Mouse (Mus musculus) embryonic fibroblast, embryonic 13.5 days (primary cell): ENCODE measurements around the gene Fblim1. TPM values are rescaled to one million over a fixed set of nuclear protein-coding genes. Genes with fewer than 3 reads are reported as not detected.

Source experiments
- H3K27ac ChIP-seq: 2 replicates; pipeline ENCODE4 v1.5.1; 2012; ENCODE audit warnings: low read length, control low read depth, inconsistent platforms; ENCODE audit not compliant: insufficient read depth
- H3K4me1 ChIP-seq: 2 replicates; pipeline ENCODE4 v1.6.1; 2011; ENCODE audit warnings: low read length; ENCODE audit not compliant: control insufficient read depth, insufficient read depth
- H3K4me3 ChIP-seq: 2 replicates; pipeline ENCODE4 v1.5.1; 2011; ENCODE audit warnings: mild to moderate bottlenecking, control low read depth, low read length; ENCODE audit not compliant: insufficient read depth
- CTCF ChIP-seq: IDR thresholded peaks from 2 replicates; pipeline ENCODE4 v1.5.1; 2011; ENCODE audit warnings: mild to moderate bottlenecking, control low read depth, low read length, moderate library complexity, borderline replicate concordance; ENCODE audit not compliant: insufficient read depth
- POLR2A ChIP-seq: IDR thresholded peaks from 2 replicates; pipeline ENCODE4 v1.6.1; 2011; ENCODE audit warnings: low read depth, mild to moderate bottlenecking, control low read depth, low read length, moderate library complexity
- polyA plus RNA-seq: library from polyadenylated mRNA; stranded (reverse); fragments of >200 nt; gene quantifications from 2 replicates; pipeline ENCODE4 v1.2.4, GENCODE M21; 2011; ENCODE audit warnings: low read depth; ENCODE audit not compliant: missing spikeins, insufficient read length

The Fblim1 gene
- polyA plus RNA-seq, 1 experiment: 72.4 TPM

- H3K4me3 ChIP-seq: peak within 1 kb of the TSS; percentile 65
- H3K4me1 ChIP-seq: peaks cover 7% of the 10 kb centered on the region
- TF ChIP-seq CTCF (no peak), POLR2A (peak; percentile 74)
- H3K27ac ChIP-seq: peak within 1 kb of the TSS; percentile 99
These were observed 67.3 kb downstream of the Fblim1 start, which contains the start of gene Spen for GRCm38 (mm10) chr4:141538408-141539212. Gene Spen, minus strand, starts transcription at chr4:141538597.

- peak overlapping the region; percentile 65 for H3K4me3 ChIP-seq
- peak overlapping the region; percentile 78 for H3K27ac ChIP-seq
- TF ChIP-seq CTCF (no peak), POLR2A (no peak)
- peaks cover 7% of the 10 kb centered on the region for H3K4me1 ChIP-seq
These were observed 68.0 kb downstream of the Fblim1 start for GRCm38 (mm10) chr4:141537706-141538407.

- H3K4me1 ChIP-seq: peaks cover 7% of the 10 kb centered on the region
- peak overlapping the region; percentile 45 for H3K27ac ChIP-seq
- TF ChIP-seq CTCF: no peak
- peak overlapping the region; percentile 65 for H3K4me3 ChIP-seq
These were observed 68.7 kb downstream of the Fblim1 start for GRCm38 (mm10) chr4:141537226-141537610.

DNA sequence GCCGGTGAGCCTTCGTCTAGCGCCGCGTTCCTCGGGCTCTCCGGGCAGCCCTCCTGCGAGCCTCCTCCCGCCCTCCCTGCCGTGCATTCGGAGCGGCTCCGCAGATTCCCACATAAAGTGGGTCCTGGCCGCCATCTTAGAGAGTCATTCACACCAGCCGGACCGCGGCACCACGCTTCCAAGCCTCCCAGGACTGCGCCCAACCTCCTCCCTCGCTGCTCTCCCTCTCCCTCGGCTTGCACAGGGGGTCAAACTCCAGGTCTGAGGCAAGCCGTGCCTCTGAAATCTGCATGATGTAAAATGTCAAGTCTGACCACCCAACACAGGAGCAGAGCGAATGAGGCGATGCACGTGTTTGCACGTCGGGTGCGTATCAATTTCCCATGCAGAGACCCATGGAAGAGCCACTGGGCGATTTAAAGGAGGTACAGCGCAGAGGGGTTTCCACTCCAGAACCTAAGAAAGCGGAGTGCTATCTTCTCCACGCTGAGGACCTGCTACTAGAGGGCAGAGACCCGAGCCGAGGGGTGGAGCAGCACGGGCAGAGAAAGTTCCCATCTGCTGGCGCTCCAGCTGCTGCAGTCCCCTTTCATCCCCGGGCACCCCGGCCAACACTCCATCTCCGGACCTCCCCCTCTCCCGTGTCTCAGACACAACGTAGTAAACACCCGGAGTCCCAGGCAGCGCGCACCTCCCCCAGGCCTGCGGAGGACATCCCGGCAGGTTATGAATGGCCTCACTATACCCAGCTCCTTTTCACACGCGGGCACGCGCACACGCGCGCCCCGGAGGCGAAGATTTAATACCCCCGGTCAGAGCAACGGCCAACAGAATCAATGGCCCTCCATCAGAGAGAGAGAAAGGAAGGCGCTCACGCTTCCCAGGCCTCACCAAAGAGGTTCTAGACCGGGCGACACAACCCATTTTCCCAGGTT, 69.3 kb downstream of the Fblim1 start:
- H3K4me3 ChIP-seq: peak overlapping the region; percentile 65
- TF ChIP-seq POLR2A (no peak), CTCF (no peak)
- peaks cover 7% of the 10 kb centered on the region for H3K4me1 ChIP-seq
- H3K27ac ChIP-seq: peak overlapping the region; percentile 45

DNA sequence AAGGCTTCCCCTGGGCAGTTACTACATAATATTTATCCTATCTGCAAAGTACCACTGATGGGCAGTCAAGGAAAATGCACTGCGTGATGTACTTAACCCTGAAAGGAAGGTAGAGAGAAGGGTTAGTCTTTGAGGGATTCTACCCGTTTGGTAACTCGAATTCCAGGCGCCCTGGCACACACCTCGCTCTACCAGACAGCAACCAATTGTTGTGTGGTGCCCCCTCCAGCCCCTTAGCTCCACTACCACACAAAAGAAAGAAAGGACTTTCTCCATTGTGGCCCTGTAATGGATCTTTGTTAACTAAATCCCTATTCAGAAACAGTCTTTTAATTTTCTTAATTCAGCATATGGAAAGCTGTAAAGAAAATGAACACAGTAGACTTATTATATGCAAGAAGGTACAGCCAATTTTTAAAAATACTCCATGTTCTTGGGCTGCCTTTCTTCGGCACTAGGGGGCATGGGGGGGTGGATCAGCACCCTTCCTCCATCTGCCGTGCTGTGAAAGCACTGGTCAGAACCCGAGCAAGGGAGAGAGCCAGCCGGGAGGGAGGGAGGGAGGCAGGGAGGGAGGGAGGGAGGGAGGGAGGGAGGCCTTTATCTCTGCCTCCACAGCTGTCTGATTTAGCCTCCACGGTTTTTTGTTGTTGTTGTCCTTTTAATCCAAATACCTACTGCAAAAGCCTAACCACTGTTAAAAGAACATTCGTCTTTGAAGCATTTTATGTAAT, 70.8 kb downstream of the Fblim1 start:
- H3K27ac ChIP-seq: peak overlapping the region; percentile 1; the same call in 1 of the 2 replicates
- H3K4me1 ChIP-seq: peaks cover 5% of the 10 kb centered on the region
- no peak overlapping the region for H3K4me3 ChIP-seq
- no peak for TF ChIP-seq POLR2A
- TF ChIP-seq CTCF: peak; percentile 17; the same call in 1 of the 2 replicates

- no peak for TF ChIP-seq CTCF
- TF ChIP-seq POLR2A: no peak
- H3K4me1 ChIP-seq: no peaks in the 10 kb centered on the region; the same call in 1 of the 2 replicates
- H3K27ac ChIP-seq: no peak overlapping the region
- no peak overlapping the region for H3K4me3 ChIP-seq
These were observed 74.9 kb downstream of the Fblim1 start for GRCm38 (mm10) chr4:141530979-141531378.

- TF ChIP-seq CTCF (no peak), POLR2A (no peak)
- Histone ChIP-seq H3K4me3 (no peak overlapping the region), H3K27ac (no peak overlapping the region), H3K4me1 (peaks cover 8% of the 10 kb centered on the region)
These were observed 77.0 kb downstream of the Fblim1 start for GRCm38 (mm10) chr4:141528938-141529337.

- no peak overlapping the region for H3K4me3 ChIP-seq
- no peak overlapping the region for H3K27ac ChIP-seq
- TF ChIP-seq CTCF (no peak), POLR2A (no peak)
- peaks cover 8% of the 10 kb centered on the region for H3K4me1 ChIP-seq
These were observed 78.8 kb downstream of the Fblim1 start for GRCm38 (mm10) chr4:141526936-141527650.

Other genes with a start within 250 kb of the Fblim1 start
- gene Fam131c, start 237.9 kb downstream of the Fblim1 start, polyA plus RNA-seq: not detected in 2 replicates
- gene Clcnka, start 207.4 kb downstream of the Fblim1 start, polyA plus RNA-seq: not detected in 2 replicates
- gene Clcnkb, start 190.1 kb downstream of the Fblim1 start, polyA plus RNA-seq: not detected in 2 replicates
- 1.2 and 1.9 TPM in 2 replicates for gene Hspb7, start 185.3 kb downstream of the Fblim1 start, polyA plus RNA-seq
- gene Srarp, start 170.0 kb downstream of the Fblim1 start, polyA plus RNA-seq: not detected in 2 replicates
- gene Zbtb17, start 161.4 kb downstream of the Fblim1 start, polyA plus RNA-seq: 14.4 and 15.1 TPM in 2 replicates
- 20.7 and 21.2 TPM in 2 replicates for gene Spen, start 67.5 kb downstream of the Fblim1 start, polyA plus RNA-seq
- gene Tmem82, start 12.5 kb upstream of the Fblim1 start, polyA plus RNA-seq: not detected in 2 replicates
- gene Slc25a34, start 17.7 kb upstream of the Fblim1 start, polyA plus RNA-seq: 0.19 TPM in 1 of 2 replicates, not detected in the other
- gene Plekhm2, start 58.8 kb upstream of the Fblim1 start, polyA plus RNA-seq: 22.5 and 29.8 TPM in 2 replicates
- 5.1 and 5.3 TPM in 2 replicates for gene Rsc1a1, start 79.5 kb upstream of the Fblim1 start, polyA plus RNA-seq
- gene Ddi2, start 117.3 kb upstream of the Fblim1 start, polyA plus RNA-seq: 27.6 and 30.9 TPM in 2 replicates
- not detected in 2 replicates for gene Agmat, start 140.6 kb upstream of the Fblim1 start, polyA plus RNA-seq
- 10.0 and 11.3 TPM in 2 replicates for gene Dnajc16, start 184.8 kb upstream of the Fblim1 start, polyA plus RNA-seq
- 10.0 and 13.2 TPM in 2 replicates for gene Casp9, start 187.5 kb upstream of the Fblim1 start, polyA plus RNA-seq
- gene Cela2a, start 220.1 kb upstream of the Fblim1 start, polyA plus RNA-seq: not detected in 2 replicates
- gene Ctrc, start 240.3 kb upstream of the Fblim1 start, polyA plus RNA-seq: not detected in 2 replicates